Mouse (Mus musculus) adrenal gland (tissue): ENCODE measurements around the gene Rtkn2.

Source experiments
- intact Hi-C: fragments of 180-260 bp; cut with DNase I; formaldehyde crosslinking; loops from one replicate; pipeline ENCODE4 v1.15.1; 2025

Gene Rtkn2

DNA sequence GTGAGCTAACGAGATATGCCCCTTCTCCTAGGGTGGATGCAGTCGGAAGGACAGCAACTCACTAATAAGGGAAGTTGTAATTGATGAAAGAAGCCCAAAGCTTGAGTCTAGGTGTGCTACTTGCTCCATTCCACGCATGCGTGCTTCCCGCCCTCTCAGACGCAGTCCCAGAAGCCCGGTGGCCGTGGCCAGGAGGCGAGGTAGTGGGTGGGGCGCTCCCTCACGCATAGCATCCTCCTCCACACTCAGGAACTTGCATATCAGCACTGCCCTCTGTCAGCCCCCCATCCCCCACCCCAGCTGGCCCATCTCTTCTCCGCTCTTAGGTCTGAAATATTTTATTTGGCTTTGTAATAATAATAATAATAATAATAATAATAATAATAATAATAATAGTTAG is 16.0 kb downstream of the Rtkn2 start:
- intact Hi-C loops, result no loop called here

DNA sequence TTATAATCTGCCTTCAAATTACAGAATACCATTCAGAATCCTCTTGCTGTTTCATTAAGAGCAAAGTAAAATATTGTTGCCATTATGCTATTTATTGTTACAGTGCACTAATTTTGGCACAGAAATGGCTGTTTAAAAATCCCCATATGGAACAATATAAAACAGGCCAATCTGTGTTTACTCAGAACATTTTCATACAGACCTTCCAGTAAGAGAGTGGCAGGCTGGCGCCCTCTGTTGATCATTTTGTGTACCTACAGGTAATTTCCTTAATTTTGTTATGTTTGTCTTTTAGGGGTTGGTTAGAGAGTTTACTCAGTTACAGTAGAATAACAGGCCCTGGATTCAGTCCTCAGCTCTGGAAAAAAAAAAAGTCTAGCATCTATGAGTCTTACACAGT is 16.8 kb downstream of the Rtkn2 start:
- intact Hi-C loops, result loop anchor here (1.0 to 2.0 kb wide), 2 partner anchors 134 to 151 kb away; no protein-coding TSS in a partner anchor

DNA sequence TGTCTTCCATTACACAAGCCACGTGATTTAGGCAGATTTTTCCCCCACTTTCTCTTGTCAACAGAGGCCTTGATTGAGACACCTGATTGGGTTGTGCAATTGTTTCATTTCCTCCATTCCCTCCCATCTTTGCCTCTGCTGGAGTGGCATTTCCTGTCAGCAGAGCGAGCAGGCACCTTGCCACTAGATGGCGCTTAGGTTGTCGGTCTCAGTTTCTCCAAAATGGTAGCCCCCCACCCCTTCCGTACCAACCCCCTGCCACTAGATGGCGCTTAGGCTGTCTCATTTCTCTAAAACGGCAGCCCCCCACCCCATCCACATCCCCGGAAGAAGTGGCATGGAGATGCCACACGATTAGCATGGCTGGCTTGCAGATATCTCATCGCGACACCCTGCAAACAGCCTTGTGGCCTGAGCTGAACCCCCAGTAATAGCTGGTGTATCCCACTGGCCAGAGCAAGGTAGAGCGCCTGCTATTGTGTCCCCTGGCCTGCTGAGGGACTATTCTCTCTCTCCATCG is 18.8 kb downstream of the Rtkn2 start:
- intact Hi-C loops, result no loop called here

DNA sequence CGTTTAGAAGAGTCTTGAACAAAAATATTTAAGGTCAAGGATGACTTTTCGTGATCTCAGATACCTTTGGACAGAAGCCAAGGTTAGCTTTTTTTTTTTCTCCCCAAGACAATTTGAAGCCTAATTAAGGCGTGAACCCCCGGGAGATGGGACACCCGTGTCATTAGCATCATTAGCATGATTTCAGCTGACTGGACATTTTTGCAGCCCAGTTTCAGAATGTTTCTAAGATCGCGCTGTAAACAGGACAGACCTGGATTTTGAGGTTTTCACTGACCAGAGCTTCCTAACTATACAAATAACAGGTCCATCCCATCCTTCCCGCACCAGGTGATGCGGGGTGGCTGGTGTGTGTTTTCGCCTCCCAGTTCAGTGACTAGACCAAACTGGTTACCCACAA is 19.8 kb downstream of the Rtkn2 start:
- intact Hi-C loops, result no loop called here

DNA sequence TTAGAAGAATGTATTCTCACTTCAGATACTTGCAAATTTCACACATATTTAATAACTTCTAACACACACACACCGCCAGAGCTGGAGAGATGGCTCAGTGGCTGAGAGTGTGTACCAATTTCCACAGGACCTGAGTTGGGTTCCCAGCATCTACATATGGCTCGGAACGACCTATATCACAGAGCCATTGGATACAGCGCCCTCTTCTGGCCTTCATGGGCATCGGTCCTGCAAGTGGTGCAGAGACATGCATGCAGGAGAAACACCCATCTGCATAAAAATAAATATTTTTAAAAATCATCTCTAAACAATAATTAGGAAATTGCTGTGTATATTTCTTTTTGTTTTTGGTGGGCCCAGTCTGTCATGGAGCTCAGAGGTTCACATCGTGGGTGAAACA is 22.1 kb downstream of the Rtkn2 start:
- intact Hi-C loops, result loop anchor here (5.0 kb wide), 1 partner anchor 281 kb away; no protein-coding TSS in a partner anchor

DNA sequence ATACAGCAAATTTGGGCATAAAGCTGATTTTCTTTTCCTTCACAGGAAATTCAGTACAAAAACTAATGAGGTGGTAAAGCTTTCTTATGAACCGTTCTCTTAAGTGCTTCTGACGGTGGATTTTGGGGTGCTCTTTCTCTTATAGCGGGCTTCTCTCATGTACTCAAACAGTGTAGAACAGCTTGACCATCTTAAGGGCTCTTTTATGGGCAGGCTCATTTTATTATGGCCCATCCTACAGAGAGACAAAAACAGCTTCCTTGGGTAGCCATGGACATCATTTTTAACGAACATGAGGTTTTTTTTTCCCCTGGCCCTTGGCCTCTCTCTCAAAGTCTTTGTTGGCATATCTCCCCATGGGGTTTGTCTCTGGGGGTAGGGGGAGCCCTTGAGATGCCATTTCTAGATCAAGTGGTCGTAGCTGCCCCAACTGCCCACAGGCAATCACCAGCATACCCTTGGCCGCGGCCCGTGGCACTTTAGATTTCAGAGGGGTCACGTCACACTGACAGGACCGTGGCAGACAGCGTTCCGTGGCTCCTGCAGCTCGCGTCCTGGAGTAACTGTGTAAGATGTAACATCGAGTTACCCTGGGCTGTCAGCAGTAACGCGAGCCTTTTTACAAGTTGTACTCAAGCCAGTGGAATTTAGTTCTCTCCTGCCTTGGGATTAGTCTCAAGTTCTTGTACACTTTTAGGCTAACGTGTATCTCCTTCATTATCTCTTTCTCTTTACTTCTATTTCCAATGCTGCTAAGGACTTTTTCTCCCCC is 24.5 kb downstream of the Rtkn2 start:
- intact Hi-C loops, result loop anchor here (5.0 kb wide), 1 partner anchor 278 kb away; no protein-coding TSS in a partner anchor

DNA sequence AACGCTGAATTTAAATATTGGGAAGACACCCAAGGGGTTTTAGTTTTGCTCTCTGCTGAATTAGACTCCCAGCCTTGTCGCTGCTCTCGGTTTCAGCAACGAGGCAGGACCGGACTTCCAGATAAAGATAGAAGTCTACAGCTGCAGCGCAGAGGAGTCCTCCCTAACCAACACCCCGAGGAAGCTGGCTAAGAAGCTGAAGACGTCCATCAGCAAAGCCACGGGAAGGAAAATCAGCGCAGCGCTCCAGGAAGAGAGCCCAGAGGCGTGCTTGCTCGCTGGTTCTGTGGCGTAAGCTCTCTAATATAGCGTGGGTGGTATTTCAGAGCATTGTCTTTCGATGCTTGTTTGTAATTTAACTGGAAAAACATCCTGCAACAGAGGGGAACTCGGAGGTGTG is 26.0 kb downstream of the Rtkn2 start:
- intact Hi-C loops, result no loop called here

DNA sequence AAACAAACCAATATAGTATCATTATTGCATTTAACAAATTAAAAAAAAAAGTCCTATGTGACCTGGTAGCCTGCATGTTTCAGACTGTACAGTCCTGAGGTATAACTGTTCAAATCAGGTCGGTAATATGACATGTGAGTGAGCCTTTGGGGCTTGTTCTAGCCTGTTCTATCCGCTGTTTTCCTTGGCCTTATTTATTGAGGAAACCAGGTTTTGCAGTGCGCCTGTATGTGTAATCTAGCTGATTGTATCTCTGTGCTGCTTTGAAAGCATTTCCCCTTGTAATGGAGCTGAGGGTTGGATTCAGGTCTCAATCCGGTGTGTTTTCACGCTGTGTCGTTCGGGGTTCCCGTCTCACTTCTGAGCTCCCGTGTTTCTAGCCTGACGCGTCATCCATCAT is 27.1 kb downstream of the Rtkn2 start:
- intact Hi-C loops, result no loop called here

DNA sequence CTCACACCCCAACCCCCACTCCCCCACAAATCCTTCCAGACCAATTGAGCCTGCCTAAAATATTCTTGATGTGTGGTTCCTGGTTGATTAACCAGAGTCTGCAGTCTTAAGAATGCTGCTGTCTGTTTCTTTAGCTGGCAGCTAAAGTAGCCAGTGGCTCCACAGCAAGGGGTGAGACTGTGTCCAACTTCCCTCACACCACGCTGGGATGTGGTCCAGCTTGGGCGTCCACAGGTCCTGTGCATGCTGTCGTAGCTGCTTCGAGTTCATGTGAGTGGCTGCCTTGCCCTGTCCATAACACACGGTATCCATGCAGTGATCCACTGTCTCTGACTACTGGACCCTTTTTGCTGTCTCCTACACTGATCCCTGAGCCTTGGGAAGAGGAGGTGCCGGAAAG is 27.7 kb downstream of the Rtkn2 start:
- intact Hi-C loops, result no loop called here

DNA sequence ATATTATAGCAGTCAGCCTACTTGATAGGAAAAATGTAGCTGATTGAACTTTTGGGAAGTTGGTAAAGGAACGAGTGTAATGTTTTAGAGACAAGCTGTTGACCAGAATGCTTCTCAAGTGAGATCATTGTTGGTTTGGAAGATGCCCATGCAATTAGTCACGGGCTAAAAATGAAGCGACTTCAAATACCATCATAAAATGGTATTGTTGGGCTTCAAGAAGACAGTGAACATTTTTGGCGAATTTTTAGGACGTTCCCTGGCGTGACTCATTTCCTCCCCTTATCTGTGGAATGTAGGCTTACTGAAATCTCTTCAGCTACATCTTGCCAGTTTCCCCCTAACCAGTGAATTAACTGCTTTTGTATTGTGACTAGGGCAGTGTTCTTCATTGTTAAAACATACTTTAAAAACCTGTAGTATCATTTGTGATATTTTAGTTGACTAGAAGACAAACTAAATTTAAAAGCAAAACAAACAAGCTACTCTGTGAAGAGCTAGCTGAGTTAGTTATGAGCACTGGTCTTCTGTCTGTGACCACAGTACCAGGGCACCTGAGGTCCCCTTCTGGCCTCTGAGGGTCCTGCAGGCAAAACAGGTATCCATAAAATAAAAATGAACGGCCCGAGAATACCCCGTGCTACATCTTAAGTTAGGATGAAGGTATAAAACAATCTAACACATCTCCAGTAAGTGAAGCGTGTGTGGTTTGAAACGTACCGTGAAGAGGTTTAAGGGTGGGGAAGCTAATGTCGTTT is 29.0 kb downstream of the Rtkn2 start:
- intact Hi-C loops, result no loop called here

DNA sequence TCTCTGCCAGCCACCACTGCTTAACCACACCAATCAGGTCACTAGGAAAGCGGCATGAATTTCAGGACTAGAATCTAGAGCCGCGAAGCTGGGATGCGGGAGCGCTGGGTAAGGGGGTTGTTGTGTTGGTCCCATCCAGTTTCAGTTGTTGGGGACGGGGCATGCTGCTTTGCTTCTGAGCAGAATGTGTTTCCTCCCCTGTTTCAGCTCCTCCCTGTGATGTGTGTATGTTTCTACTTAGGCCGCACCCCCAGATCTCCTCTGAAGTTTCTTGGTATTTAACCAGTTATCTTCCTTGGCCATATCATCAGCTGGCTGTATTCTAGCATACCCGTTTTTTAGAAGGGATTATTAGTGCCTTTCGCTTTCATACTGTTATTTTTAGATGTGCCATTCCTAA is 29.9 kb downstream of the Rtkn2 start:
- intact Hi-C loops, result no loop called here

DNA sequence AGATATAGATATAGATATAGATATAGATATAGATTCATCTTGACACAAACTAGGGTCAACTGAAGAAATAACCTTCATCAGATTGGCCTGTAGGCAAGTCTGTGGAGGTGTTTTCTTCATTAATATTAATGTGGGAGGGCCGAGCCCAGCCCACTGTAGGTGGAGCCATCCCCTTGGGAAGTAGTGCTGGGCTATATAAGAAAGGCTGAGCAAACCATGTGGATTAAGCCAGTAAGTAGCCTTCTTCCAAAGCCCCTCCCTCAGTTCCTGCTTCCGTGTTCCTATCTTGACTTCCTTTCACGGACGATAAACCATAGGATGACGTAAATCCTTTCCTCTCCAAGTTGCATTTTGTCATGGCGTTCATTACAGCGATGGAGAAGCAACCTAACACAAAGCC is 30.5 kb downstream of the Rtkn2 start:
- intact Hi-C loops, result no loop called here

DNA sequence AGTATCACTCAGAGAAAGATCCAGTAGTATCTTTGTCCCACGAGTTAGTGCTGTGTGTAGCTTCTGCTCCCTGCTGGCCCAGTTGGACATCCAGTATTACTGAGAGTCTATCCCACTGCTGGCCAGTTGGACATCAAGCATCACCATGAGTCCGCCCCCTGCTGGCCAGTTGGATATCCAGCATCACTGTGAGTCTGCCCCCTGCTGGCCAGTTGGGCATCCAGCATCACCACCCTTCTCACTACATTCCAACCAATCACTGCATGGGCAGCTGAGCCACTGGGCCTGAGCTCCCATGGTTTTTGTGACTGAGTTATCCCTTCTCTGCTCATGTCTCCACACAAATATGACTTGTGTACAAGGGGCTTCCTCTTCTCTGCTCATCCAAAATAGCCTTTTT is 33.8 kb downstream of the Rtkn2 start:
- intact Hi-C loops, result no loop called here

DNA sequence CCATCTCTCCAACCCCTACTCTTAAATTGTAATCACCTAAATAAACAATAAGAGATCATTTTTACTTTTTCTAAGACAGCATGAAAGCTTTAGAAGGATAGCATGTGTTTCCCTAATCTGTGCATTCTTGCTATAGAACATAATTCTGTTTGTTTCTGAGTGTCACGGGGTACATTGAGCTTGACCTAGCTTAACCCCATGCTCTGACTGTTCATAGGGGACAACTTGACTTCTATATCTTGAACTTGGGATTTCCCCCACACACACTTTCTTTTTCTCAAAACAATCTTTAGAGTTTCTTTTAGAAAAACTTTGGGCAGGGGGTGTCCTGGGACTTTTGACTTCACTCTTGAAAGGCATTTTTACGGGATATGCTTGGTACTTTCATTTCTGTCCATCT is 41.4 kb downstream of the Rtkn2 start:
- intact Hi-C loops, result no loop called here

DNA sequence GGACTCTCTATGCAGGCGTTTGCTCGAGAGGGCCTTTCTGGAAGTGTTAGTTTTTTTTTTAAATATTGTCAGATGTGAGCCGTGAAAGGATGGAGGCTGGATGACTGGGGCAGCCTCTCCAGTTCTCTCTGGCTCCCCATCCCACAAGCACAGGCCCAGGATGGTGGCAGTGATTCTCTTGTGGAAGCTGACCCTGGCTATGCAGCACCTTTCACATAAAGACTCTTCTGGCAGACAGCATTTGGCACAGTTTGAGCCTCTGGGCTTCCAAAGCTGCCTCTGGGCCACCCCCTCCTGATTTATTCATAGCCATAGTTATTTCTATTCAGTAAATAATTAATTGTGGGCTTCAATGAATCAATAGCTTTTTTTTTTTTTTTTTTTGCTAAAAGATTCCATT is 46.3 kb downstream of the Rtkn2 start:
- intact Hi-C loops, result no loop called here

DNA sequence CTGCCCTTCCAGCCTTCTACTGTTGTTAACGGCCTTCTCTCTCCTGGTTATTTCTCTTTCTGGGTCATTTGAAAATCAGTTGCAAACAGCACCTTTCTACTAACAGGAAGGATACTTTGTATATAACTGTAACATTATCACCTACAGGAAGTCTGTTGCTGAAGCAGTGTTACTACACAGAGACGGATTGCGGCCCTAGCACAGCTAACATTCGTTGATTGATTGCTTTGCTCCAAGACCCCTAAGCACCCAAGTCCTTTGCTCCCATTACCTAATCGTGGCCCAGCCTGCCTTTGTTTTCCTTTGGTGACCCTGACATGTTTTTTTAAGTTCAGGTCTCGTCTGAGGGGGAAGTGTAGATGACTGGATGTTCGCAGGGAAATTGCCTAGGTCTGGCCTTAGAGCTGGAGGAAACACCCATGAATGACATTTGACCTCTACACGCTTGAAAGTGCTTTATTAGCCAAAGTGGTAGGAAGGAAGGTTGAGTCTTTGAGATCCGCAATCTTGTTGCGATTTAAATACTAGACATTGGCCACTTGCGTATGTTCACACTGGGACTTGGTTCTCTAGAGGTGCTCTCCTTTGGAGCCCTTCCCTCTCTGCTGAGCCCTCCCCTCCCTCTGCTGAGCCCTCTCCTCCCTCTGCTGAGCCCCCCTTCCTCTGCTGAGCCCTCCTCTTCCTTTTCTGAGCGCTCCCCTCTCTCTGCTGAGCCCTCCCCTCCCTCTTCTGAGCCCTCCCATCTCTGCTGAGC is 49.1 kb downstream of the Rtkn2 start:
- intact Hi-C loops, result no loop called here

DNA sequence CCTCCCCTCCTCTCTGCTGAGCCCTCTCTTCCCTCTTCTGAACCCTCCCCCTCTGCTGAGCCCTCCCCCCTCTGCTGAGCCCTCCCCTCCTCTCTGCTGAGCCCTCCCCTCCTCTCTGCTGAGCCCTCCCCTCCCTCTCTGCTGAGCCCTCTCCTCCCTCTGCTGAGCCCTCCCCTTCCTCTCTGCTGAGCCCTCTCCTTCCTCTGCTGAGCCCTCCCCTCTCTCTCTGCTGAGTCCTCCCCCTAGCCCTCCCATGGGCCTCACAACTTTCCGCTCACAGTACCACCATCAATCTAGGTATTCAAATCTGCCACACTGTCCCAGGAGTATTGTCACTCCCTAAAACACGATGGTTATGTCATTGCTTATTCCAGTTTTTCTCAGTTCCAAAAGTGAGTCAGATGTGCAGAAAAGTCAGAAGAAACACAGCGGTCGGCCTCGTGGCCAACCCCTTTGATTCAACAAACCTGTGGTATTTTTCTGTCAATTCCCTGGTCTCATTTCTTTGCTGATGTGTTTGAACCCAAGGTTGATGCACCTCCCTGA is 49.8 kb downstream of the Rtkn2 start:
- intact Hi-C loops, result no loop called here

DNA sequence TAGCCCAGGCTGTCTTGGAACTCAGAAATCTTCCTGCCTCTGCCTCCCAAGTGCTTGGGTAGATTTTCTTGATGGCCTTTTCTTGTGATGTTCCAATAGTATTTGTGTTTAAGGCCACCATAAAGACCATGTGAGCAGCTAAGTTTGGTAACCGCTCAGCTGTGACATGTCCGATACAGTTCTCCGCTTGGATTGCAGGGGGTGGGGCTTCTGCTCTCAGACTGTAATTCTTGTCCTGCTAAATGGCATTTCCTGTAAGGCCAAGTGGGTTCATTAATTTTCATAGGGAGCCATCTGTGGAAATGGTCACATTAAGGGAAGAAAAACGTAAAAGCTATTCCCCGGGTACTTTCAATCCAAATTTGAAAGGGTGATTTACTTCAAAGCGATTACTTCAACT is 50.7 kb downstream of the Rtkn2 start:
- intact Hi-C loops, result no loop called here

DNA sequence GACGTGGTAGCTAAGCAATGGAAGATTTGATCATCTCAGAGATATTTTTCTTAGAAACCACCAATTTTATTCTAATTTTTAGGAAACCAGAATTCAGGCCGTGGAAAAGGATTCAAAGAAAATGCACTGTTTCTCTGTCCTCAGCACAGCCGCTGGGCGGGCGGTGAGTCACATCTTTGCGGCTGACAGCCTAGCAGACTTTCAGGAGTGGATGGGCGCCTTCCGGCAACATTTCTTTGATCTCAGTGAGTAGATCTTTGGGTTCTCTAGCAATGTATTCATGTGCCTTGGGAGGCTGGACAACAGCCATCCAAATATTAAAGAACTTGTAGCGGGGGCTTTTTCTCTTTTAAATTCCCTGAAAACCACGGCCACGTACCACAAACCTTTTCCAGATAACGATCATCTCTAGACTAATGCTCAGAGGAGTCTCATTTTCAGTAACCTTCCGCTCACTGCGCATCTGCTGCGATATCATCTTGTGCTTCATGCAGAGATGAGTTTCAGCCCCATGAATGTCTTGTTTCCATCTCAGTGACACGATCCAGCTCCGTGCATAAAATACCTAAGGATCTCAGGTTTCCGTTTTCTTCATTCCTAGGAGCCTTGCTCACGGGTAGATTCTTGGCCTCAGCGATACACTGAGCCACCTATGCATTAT is 56.5 kb downstream of the Rtkn2 start:
- intact Hi-C loops, result no loop called here

DNA sequence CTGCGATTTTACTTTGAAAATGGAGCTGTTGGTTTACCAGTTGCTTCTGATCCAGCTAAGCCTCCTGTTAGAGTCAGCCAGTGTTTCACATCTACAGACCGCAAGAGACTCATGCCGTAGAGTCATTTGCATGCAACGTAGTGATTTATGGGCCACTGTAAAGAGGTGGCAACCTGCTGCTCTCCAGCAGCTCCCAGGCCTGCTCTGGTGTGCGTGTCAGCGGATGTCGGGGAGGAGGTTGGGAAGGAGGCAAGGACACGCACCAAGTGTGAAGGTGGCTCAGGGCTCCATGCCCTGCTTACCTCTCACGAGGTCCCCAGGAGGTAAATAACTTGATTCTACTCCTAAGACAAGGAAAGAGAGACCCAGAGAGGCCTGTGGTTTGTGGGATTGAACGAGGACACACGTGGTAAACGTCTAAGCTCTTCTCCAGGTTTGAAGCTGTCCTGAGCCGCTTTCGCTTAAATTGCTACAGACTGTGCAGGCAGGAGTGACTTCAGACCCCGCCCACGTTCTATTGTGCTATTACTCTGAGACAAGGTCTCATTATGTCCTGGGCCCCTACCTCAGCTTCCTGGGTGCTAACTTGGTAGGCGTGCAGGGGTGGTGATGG is 57.1 kb downstream of the Rtkn2 start:
- intact Hi-C loops, result no loop called here
